Mouse (Mus musculus): ENCODE measurements at regions not wholly inside any gene's neighbourhood (a gene's known extent, or its start where the extent isn't known, plus 50 kb on each side); places are given as distances from the start of the nearest gene placed in this dataset.
"Not testable (repeated sequence)": the region's sequence is repeated elsewhere in the genome, so short reads cannot be mapped to it uniquely, and the experiment has no call there.

- no peak overlapping the region for H3K9ac ChIP-seq (ENCODE audit: low read depth, low read length)
- no peaks in the 10 kb centered on the region for H3K9me3 ChIP-seq (ENCODE audit: control insufficient read depth, low read length)
- H3K4me2 ChIP-seq (replicated peaks; ENCODE audit: low read depth, low read length): no peak overlapping the region
- H3K4me3 ChIP-seq (ENCODE audit: low read length): no peak overlapping the region
- no peaks in the 10 kb centered on the region for H3K4me1 ChIP-seq (ENCODE audit: control insufficient read depth, insufficient read depth, low read length)
- 6% methylated on average over 6 of the region's 6 CpGs for WGBS
- ATAC-seq (ENCODE audit: low FRiP score, low TSS enrichment): no peak
- H3K27me3 ChIP-seq (ENCODE audit: control insufficient read depth, insufficient read depth, low read length): no peaks in the 10 kb centered on the region
- H3K36me3 ChIP-seq (ENCODE audit: control insufficient read depth, insufficient read depth, low read length): no peaks in the 10 kb centered on the region
- H3K27ac ChIP-seq (ENCODE audit: low read depth, low read length): no peak overlapping the region
Observed at GRCm38 (mm10) chr1:14109190-14109482, 1984.0 kb downstream of the 4930444P10Rik start.

- Histone ChIP-seq H3K27me3 (ENCODE audit: control insufficient read depth, insufficient read depth, low read length) (no peaks in the 10 kb centered on the region), H3K4me1 (ENCODE audit: control insufficient read depth, insufficient read depth, low read length) (no peaks in the 10 kb centered on the region), H3K4me2 (replicated peaks; ENCODE audit: low read depth, low read length) (no peak overlapping the region), H3K9ac (ENCODE audit: low read depth, low read length) (no peak overlapping the region), H3K9me3 (ENCODE audit: control insufficient read depth, low read length) (no peaks in the 10 kb centered on the region), H3K36me3 (ENCODE audit: control insufficient read depth, insufficient read depth, low read length) (no peaks in the 10 kb centered on the region), H3K4me3 (ENCODE audit: low read length) (no peak overlapping the region), H3K27ac (ENCODE audit: low read depth, low read length) (no peak overlapping the region)
- ATAC-seq (ENCODE audit: low FRiP score, low TSS enrichment): no peak
- WGBS: 57% methylated on average over 7 of the region's 7 CpGs
Observed at GRCm38 (mm10) chr1:14108450-14109189, 1984.5 kb downstream of the 4930444P10Rik start.

- not testable (repeated sequence) for H3K4me2 ChIP-seq (replicated peaks; ENCODE audit: low read depth, low read length); H3K9me3 ChIP-seq (ENCODE audit: control insufficient read depth, low read length); ATAC-seq (ENCODE audit: low FRiP score, low TSS enrichment); H3K9ac ChIP-seq (ENCODE audit: low read depth, low read length); H3K4me1 ChIP-seq (ENCODE audit: control insufficient read depth, insufficient read depth, low read length); H3K4me3 ChIP-seq (ENCODE audit: low read length); H3K27me3 ChIP-seq (ENCODE audit: control insufficient read depth, insufficient read depth, low read length); H3K36me3 ChIP-seq (ENCODE audit: control insufficient read depth, insufficient read depth, low read length); H3K27ac ChIP-seq (ENCODE audit: low read depth, low read length)
- WGBS: 92% methylated on average over 4 of the region's 6 CpGs
Observed at GRCm38 (mm10) chr1:14105521-14105920, 1987.6 kb downstream of the 4930444P10Rik start.

- WGBS: 85% methylated on average over 2 of the region's 2 CpGs
- Histone ChIP-seq H3K4me2 (replicated peaks; ENCODE audit: low read depth, low read length) (no peak overlapping the region), H3K27ac (ENCODE audit: low read depth, low read length) (no peak overlapping the region), H3K27me3 (ENCODE audit: control insufficient read depth, insufficient read depth, low read length) (no peaks in the 10 kb centered on the region), H3K4me3 (ENCODE audit: low read length) (no peak overlapping the region), H3K9me3 (ENCODE audit: control insufficient read depth, low read length) (no peaks in the 10 kb centered on the region), H3K36me3 (ENCODE audit: control insufficient read depth, insufficient read depth, low read length) (no peaks in the 10 kb centered on the region), H3K9ac (ENCODE audit: low read depth, low read length) (no peak overlapping the region), H3K4me1 (ENCODE audit: control insufficient read depth, insufficient read depth, low read length) (no peaks in the 10 kb centered on the region)
- no peak for ATAC-seq (ENCODE audit: low FRiP score, low TSS enrichment)
Observed at GRCm38 (mm10) chr1:14104529-14104928, 1988.6 kb downstream of the 4930444P10Rik start.

GRCm38 (mm10) chr1:14099031-14099430 is 1994.1 kb downstream of the 4930444P10Rik start:
- H3K9me3 ChIP-seq (ENCODE audit: control insufficient read depth, low read length): no peaks in the 10 kb centered on the region
- no peaks in the 10 kb centered on the region for H3K4me1 ChIP-seq (ENCODE audit: control insufficient read depth, insufficient read depth, low read length)
- no peaks in the 10 kb centered on the region for H3K36me3 ChIP-seq (ENCODE audit: control insufficient read depth, insufficient read depth, low read length)
- no peak for ATAC-seq (ENCODE audit: low FRiP score, low TSS enrichment)
- no peak overlapping the region for H3K4me3 ChIP-seq (ENCODE audit: low read length)
- no peaks in the 10 kb centered on the region for H3K27me3 ChIP-seq (ENCODE audit: control insufficient read depth, insufficient read depth, low read length)
- WGBS: 74% methylated on average over 5 of the region's 5 CpGs
- H3K9ac ChIP-seq (ENCODE audit: low read depth, low read length): no peak overlapping the region
- no peak overlapping the region for H3K27ac ChIP-seq (ENCODE audit: low read depth, low read length)
- no peak overlapping the region for H3K4me2 ChIP-seq (replicated peaks; ENCODE audit: low read depth, low read length)

- Histone ChIP-seq H3K36me3 (ENCODE audit: control insufficient read depth, insufficient read depth, low read length) (no peaks in the 10 kb centered on the region), H3K4me1 (ENCODE audit: control insufficient read depth, insufficient read depth, low read length) (no peaks in the 10 kb centered on the region), H3K9ac (ENCODE audit: low read depth, low read length) (no peak overlapping the region), H3K9me3 (ENCODE audit: control insufficient read depth, low read length) (no peaks in the 10 kb centered on the region), H3K27me3 (ENCODE audit: control insufficient read depth, insufficient read depth, low read length) (no peaks in the 10 kb centered on the region), H3K4me2 (replicated peaks; ENCODE audit: low read depth, low read length) (no peak overlapping the region), H3K27ac (ENCODE audit: low read depth, low read length) (no peak overlapping the region), H3K4me3 (ENCODE audit: low read length) (no peak overlapping the region)
- 33% methylated on average over 5 of the region's 5 CpGs for WGBS
- ATAC-seq (ENCODE audit: low FRiP score, low TSS enrichment): no peak
Observed at GRCm38 (mm10) chr1:14097567-14098228, 1995.4 kb downstream of the 4930444P10Rik start.

GRCm38 (mm10) chr1:14064856-14065255 is 2028.3 kb downstream of the 4930444P10Rik start:
- no peak overlapping the region for H3K9ac ChIP-seq (ENCODE audit: low read depth, low read length)
- H3K27ac ChIP-seq (ENCODE audit: low read depth, low read length): no peak overlapping the region
- ATAC-seq (ENCODE audit: low FRiP score, low TSS enrichment): no peak
- no peaks in the 10 kb centered on the region for H3K4me1 ChIP-seq (ENCODE audit: control insufficient read depth, insufficient read depth, low read length)
- no peaks in the 10 kb centered on the region for H3K36me3 ChIP-seq (ENCODE audit: control insufficient read depth, insufficient read depth, low read length)
- H3K4me3 ChIP-seq (ENCODE audit: low read length): no peak overlapping the region
- WGBS: 88% methylated on average over 3 of the region's 3 CpGs
- H3K9me3 ChIP-seq (ENCODE audit: control insufficient read depth, low read length): 0 out of 2 replicates have a peak, but pooled peaks cover 3% of the 10 kb centered on the region
- no peaks in the 10 kb centered on the region for H3K27me3 ChIP-seq (ENCODE audit: control insufficient read depth, insufficient read depth, low read length)
- H3K4me2 ChIP-seq (replicated peaks; ENCODE audit: low read depth, low read length): no peak overlapping the region

GRCm38 (mm10) chr1:14036163-14036562 is 2057.0 kb downstream of the 4930444P10Rik start:
- Histone ChIP-seq H3K4me2 (replicated peaks; ENCODE audit: low read depth, low read length) (no peak overlapping the region), H3K27me3 (ENCODE audit: control insufficient read depth, insufficient read depth, low read length) (no peaks in the 10 kb centered on the region), H3K9ac (ENCODE audit: low read depth, low read length) (no peak overlapping the region), H3K27ac (ENCODE audit: low read depth, low read length) (no peak overlapping the region), H3K4me1 (ENCODE audit: control insufficient read depth, insufficient read depth, low read length) (no peaks in the 10 kb centered on the region), H3K36me3 (ENCODE audit: control insufficient read depth, insufficient read depth, low read length) (no peaks in the 10 kb centered on the region), H3K9me3 (ENCODE audit: control insufficient read depth, low read length) (no peaks in the 10 kb centered on the region), H3K4me3 (ENCODE audit: low read length) (no peak overlapping the region)
- ATAC-seq (ENCODE audit: low FRiP score, low TSS enrichment): no peak
- 46% methylated on average over 2 of the region's 2 CpGs for WGBS

GRCm38 (mm10) chr1:14011484-14011883 is 2081.6 kb downstream of the 4930444P10Rik start:
- Histone ChIP-seq H3K27me3 (ENCODE audit: control insufficient read depth, insufficient read depth, low read length) (no peaks in the 10 kb centered on the region), H3K9ac (ENCODE audit: low read depth, low read length) (no peak overlapping the region), H3K27ac (ENCODE audit: low read depth, low read length) (no peak overlapping the region), H3K4me1 (ENCODE audit: control insufficient read depth, insufficient read depth, low read length) (no peaks in the 10 kb centered on the region), H3K4me3 (ENCODE audit: low read length) (no peak overlapping the region), H3K9me3 (ENCODE audit: control insufficient read depth, low read length) (no peaks in the 10 kb centered on the region), H3K4me2 (replicated peaks; ENCODE audit: low read depth, low read length) (no peak overlapping the region), H3K36me3 (ENCODE audit: control insufficient read depth, insufficient read depth, low read length) (no peaks in the 10 kb centered on the region)
- 91% methylated on average over 9 of the region's 9 CpGs for WGBS
- ATAC-seq (ENCODE audit: low FRiP score, low TSS enrichment): no peak

Data from kidney, embryonic 14.5 days (tissue).